Mouse (Mus musculus) right cerebral cortex, postnatal 25 days (tissue): ENCODE results near the gene Wipf1.

Source experiments
- DNase-seq: peaks from one replicate; pipeline ENCODE4 v3.0.0; 2022

The Wipf1 gene

DNA sequence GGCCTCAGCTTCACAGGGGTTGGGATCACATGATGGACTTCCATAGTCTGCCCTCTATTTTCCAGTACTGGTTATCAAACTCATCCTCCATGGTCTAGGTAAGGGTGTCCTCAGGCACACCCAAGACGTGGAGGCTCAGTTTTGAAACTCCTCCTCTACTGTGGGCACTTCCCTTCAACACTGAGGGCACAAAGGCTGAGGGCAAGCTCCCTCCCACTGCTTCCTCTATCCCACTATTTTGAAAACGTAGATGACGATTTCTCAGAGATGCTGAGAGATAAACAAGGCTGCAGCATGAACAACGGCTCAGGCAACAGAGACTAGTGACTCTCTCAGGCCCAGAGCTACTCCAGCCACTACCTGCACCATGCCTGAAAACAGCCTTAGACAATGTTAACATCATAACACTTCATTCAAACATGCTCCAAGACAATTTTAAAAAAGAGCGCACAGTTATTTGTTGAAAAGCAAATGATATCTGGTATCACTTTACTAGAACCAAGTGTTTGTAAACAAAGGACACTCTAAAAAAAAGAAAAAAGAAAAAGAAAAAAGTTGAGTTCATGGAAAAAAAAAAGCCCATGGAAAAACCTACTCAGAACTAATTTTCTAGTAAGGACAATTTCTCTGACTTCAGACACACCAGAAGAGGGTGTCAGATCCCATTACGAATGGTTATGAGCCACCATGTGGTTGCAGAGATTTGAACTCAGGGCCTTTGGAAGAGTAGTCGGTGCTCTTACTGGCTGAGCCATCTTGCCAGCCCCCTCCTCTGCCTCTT, 62.3 kb downstream of the Wipf1 start:
- DNase-seq, result no peak

DNA sequence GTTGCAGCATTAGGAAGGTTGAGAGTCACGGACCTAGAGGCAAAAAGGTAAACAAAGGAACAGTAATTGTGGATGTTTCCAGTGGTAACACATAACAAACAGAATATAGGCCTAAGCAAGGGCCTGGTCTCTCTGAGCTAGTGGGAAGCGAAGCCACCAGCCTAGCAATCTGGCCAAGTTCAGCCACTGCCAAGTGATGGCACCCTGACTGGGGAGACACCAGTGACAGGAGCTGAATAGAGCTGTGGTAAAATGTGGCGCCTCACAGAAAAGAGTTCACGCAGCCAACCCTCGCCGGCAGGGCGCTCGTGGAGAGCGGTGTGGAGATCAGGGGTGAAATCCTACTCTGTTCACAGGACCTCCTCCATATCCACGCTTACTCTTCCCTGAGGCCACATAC, 63.1 kb downstream of the Wipf1 start:
- no peak for DNase-seq

DNA sequence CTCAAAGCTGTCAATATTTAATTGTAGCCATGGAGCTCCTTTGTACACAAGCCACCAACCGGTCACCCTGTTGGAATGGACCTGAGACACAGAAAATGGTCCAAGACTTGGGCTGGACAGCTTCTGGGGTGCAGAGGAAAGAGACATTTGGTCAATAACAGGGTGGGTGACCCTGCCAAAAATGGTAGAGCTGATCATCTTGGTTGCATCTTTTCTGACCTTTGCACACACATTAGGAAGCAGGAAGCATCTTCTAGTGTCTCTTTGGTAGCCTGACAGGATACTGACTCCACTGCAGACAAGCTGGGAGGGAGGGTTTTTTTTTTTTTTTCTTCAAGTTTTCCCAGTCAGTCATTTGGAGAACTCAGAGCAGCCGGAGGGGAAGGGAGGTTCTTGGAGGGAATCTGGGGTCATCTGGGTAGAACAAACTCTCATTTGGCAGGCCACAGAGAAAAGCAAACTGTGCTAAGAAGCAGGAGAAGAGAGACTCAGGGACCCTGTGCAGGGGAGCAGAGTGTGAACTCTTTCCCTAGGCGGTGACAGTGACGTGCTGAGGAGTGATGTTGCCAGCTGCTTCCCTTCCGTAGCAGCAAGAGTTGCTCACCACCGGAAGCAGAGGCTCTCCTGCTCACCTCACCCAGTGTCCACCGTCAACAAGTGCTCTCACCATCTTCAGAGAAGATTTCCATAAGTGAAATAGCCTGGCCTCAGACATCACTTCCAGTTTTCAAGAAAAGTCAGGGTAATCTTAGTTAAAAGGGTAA, 65.9 kb downstream of the Wipf1 start:
- DNase-seq, result no peak

DNA sequence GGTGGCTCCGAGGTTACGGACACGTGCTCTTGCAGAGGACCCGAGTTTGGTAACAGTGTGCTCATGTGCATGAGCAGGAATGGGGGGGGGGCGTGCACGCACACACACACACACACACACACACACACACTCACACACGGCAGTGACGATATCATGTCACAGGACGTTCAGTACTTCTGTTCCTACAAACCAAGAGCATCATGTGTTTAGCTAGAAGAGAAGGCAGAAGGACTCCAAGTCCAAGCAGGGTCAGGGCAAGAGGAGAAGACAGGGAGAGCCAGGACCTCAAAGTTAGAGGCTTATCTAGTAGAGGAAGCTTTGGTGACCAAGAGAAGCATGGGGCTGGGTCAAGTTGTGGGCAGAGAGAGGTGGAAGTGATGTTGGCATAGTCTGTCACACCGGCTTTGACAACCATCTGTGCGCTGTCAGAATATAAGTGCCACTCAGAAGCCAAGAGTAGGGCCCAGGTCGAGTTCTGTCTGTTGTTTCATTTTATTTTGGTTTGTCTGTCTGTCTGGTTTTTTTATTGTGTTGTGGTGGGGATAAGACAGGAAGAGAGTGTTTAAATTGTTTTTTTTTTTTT, 66.7 kb downstream of the Wipf1 start:
- no peak for DNase-seq

DNA sequence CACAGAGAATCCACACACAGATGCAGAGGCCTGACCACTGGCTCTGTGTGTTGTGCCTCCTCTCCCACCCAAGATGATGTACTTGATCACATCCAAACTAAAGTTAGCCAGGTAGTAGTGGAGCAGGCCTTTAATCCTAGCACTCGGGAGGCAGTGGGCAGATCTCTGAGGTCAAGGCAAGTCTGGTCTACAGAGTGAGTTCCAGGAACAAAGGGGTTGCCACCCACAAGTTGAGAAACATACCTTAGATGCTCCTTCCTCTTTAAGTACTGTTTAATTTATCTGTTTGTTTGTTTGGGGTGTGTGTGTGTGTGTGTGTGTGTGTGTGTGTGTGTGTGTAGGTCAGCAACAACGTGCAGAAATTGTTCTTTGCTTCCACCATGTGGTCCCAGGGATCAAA, 67.3 kb downstream of the Wipf1 start:
- DNase-seq, result no peak

DNA sequence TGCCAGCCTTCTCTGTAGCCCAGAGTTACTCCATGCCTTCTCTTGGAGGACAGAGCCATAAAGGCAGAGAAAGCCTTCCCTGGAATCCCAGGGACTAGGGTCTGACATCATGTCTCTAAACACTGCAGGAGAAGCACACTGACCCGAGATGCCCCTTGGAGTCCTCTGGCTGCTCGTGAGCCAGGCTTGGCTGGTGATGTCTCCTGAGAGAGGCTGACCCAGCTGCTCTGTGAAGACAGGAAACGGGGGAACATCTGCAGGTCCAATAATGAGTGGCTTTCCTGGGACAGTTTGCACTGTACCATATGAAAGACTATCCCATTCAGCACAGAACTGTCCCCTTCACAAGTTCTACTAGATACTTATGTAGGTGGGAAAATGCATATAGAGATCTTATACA, 69.4 kb downstream of the Wipf1 start:
- DNase-seq, result no peak

DNA sequence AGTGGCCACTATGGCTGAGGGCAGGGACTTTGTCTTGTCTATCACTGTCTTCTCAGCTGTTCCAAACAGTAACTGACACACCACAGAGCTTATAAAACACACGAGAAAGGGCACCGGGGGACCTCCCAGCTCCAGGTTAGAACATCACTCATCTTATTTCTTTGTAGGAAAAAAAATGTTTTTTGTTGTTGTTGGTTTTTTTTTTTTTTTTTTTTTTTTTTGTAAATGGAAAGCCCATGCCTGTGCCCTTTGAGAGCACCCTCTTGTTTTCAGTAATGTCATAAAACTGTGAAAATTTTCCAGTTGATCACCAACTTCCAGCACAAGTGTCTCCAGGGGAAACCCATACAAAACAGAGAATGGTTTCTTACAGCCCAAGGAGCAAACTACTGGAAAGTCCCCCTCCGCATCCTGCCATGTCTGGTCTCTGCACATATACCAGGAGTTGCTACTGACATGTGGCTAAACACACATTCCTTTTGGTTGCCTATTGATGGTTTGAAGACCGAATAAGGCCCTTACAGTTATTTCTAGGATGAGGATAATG, 69.9 kb downstream of the Wipf1 start:
- no peak for DNase-seq

DNA sequence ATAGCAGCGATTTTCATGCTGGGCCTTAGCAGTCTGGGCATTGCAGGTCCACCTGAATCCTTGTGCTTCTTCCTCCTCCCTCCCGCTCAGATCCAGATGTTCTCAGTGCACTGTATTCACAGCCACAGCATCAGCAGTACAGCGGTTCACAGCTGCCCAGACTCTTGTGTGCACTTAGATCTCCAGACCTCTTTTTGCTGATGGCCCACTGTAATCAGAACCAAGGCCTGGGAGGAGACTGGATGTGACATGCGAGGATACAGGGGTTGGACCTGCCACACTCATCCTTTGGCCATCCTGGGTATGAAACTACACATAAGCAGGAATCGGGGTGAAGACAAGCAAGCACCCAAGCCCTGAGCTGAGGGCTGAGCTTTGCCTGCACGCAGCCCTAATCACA, 72.6 kb downstream of the Wipf1 start:
- DNase-seq, result no peak

DNA sequence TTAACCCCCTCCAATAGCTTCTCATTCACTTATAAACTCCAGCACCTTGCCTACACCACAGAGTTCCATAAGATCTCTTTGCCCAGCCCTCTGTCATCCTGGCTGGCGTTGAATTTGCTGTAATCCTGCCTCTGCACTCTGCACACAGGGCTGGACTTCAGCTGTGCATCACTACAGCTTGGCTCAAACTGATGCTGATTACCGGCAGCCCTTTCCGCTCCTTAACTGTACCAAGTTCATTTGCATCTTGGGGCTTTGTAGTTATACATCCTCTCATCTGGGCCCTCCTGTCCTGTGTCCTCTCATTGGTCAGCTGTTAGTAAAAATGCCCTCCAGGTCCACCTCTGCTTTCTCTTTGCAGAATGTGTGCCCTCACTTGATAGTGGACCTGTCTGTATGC, 73.4 kb downstream of the Wipf1 start:
- DNase-seq, result no peak

DNA sequence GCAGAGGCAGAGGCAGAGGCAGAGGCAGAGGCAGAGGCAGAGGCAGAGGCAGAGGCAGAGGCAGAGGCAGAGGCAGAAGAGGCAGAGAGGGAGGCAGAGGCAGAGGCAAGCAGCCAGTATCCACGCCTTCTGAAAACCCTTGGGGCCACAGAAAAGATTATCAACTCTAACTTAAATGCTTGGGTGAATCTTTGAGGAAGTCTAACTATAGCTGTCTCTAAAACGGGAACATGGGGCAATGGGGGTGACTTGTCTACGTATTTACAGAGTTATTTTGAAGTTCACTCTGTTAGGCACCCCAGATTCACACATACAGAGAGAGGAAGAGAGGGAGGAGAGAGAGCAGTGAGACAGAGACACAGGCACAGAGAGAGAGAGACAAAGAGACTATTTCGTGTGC, 74.0 kb downstream of the Wipf1 start:
- DNase-seq, result no peak

DNA sequence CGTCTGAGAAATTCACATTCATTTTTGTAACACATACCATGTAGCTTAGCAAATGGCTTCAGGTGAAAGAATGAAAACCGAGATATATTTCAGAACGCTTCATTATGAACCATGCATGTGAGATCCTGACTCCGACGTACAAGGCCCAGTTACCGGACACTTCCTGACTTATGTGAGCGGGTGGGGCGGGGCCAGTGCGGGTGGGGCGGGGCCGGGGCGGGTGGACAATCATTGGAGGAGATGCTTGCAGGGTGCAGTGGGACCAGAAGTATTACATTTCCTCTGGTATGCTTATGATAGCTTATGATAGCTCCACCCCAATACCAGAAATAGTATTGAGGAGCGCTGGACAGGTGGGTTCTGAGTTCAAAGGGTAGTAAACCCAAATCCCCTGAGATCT, 74.9 kb downstream of the Wipf1 start:
- DNase-seq, result no peak

DNA sequence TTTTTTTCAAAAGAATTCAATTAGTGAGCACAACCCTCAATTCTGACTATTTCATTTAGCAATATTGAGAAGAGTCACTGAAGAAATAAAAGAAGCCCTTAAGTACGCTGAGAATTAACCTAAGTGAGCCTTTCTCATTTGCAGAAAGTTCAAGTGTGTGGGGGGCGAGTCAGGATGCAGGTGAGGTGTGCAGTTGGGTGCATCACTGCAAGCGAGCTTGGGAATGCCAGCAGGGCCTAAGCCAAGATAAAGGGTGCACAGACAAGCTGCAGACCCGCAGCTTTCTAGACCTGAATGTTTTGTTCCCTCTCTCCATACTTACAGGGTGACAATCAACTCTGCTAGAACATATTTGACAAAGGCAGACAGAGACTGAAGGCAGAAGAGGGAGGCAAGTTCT, 75.3 kb downstream of the Wipf1 start:
- no peak for DNase-seq

DNA sequence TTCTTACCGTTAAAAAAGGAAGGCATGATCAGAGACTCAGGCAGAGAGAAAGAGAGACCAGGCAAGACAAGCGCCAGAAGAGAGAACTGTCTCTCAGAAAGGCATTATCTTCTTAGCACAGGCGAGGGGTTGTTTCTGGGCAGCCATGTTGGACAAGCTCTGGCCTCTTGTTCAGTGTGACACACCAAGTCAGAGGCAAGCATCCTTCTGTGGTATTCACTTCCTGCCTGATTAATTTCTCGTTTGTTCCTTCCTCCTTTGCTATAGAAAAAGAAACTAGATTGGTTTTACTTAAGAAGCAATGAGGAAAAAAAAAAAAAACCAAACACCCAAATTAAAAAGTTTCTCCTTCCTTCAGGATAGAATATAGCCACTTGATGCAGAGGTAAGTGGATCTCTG, 75.8 kb downstream of the Wipf1 start:
- no peak for DNase-seq

DNA sequence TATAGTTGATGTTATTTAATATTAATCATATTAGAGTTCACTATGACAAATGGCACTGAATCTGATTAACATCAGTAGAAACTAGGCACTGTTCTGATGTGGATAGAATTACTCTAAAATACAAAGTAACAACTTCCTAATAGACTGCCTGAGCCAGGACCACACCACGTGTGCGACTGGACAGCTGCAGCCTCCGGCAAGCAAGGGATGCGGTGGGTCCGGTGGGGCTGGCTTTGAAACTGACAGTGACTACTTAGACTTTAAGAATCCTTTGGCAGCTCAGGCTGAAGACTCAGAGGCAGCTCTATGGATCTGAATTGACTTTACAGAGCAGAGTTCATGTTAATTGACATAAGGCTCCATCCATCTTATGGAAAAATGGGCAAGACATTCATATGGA, 76.4 kb downstream of the Wipf1 start:
- no peak for DNase-seq

DNA sequence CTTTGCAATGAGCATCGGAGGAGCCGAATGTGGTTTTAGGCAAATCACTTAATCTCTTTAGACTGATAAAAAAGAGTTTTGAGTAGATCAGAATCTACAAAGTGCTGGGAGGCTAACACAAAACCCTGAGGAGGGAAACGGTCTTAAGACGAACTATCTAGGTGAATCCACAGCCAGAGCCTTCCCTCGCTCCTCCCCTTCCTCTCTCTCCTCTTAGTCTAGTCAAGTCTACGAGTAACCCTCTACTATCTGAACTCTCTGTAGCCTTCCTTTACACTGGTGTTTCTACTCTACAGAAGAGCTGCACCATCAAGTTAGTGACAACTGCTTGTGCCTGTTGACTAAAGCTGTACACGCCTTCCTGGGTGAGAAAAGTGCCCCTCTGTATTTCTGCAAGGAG, 77.0 kb downstream of the Wipf1 start:
- DNase-seq, result no peak

DNA sequence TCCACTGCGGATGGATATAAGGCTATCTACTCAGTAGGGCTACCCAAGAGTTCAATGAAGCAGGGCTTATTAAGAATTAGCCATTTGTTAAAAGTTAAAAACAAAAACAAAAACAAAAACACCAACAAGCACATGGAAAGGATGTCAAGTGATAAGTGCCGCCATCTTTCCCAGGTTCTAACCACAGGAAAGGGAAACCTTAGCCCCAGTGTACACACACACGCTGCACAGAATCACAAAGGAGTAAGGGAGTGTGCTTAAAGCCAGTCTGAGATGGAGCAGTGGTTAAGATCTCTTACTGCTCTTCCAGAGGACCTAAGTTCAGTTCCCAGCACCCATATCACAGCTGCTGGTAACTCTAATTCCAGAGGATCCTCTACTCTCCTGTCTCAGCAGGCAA, 78.0 kb downstream of the Wipf1 start:
- no peak for DNase-seq

DNA sequence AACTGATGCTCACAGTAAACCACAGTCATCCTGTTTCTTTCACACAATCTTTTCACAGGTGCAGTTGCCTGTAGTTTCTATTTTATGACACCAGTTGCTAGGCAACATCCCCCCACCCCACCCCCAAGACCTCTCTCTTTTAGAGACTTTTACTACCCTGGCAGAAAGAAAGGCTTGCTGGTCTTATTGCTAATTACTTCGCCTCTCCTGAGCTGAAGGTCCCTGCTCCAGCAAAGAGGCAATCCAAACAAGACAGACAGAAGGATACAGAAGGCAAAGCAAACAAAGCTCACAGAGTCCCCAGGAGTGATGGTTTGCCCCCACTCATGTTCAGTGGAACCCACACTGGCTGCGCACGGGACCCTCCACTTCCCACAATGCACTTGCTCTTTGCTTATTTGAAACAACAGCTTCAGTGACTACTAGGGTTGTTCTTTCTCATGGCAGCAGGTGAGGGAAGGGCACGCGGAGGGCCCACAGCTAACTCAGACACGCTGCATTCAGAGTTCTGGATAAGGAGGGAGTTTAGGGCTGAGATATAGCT, 79.3 kb downstream of the Wipf1 start:
- no peak for DNase-seq

DNA sequence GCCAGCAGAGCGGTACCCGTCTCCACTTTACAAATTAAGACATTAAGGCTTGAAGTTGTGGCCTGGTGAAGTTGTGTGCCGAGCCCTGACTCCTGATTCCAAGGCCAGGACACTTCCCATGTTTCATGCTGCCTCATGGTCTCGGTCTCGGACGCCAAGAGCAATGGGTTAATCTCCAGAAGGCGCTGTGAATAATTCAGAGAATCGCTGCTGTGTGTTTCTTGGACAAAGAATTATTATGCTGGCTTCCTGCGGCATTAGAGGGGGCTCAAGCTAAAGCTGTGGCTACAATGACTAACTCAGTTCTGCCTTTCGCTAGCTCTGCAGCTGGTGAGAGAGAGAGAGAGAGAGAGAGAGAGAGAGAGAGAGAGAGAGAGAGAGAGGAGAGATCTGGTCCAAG, 85.5 kb downstream of the Wipf1 start:
- no peak for DNase-seq

DNA sequence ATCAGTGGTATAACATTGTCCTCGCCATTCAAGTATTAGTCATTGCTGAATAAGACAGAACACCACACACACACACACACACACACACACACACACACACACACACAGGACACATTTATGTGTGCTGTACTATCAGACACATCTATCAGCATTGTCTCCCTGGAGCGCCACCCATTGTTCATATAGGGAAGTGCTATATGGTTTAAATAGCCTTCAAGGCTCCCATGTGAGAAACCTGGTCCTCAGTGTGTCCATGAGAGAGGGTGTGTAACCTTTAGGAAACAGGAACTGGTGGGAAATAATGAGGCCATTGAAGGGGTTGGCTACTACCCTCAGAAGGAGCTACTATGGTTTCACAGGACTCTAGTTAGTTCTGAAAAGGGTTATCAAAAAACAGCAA, 87.5 kb downstream of the Wipf1 start:
- DNase-seq, result no peak

DNA sequence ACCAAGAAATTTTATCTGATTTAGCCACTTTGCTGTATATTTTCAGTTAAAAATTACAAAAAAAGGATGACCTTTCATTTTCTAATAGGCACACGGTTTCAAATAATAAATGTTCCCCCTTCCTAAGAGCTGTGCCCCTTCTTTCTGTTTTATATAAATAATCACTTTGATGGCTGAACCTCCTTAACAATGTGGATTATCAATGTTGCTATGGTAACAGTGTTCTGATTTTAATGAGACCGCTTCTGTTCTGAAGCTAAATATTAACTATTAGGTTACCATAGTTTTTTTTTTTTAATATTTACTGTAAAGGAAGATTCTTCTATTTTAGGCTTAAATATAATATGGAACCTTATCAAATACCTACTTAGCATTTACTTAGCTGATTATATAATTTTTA, 89.2 kb downstream of the Wipf1 start:
- no peak for DNase-seq

DNA sequence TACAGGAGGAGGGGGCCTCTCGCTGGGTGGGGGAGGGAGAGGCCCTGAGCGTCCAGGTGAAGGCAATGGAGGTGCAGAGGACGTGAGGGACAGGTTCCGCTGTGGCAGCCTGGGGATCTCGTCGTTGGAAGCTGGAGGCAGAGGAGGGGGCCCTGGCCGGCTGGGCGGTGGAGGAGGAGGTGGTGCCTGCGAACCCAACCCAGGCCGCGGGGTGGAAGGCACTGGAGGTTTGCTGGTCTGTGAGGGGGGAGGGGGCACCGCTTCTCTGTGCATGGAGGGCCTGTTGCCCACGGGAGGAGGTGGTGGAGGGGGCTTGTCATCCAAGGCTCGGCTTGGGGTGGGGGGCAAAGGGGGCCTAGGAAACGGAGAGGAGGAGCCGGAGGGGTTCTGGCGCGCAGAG, 92.6 kb downstream of the Wipf1 start:
- DNase-seq, result no peak

DNA sequence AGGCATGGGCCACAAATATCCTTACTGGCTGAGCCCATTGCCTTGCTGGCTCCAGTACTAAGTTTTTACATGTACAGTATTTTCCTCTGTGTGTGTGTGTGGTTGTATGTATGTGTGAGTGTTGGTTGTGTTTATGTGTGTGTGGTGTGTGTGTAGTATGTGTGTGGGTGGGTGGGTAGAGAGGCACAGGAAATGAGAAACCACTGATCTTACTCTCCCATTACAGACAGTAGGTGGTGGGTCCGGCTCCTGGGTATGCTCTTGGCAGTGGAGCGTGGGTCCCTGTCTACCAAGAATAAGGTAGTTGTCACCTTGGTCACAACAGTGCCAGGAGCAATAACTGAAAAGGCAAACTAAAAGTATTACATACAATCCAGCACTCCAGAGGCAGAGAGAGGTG, 93.7 kb downstream of the Wipf1 start:
- DNase-seq, result no peak

DNA sequence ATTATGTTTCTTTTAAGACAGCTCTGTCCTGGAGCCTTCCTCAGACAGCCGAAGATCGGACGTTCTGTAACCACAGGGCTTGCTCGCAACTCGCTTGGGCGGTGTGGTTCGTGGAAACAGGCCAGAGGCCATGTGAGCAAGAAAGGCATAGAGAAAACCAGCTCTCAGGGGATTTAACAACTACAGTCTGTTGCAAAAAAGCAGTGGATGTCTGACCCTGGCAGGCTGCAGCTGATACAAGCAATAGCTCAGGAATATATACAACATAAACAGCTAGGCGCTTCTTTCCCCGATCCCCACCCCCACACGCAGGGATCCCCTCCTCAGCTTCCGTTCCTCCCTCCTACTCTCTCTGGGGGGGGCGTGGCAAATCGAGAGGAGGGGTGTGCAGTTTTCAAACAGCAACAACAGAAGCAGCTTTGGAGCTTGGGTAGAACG, 97.6 kb downstream of the Wipf1 start:
- no peak for DNase-seq
